Mouse (Mus musculus) forebrain, embryonic 14.5 days (tissue): ENCODE measurements around the gene Pm20d1. TPM values are rescaled to one million over a fixed set of nuclear protein-coding genes. Genes with fewer than 3 reads are reported as not detected.

ENCODE experiments used
- ATAC-seq: fragments of 200-750 bp; cut with Nextera tagmentation; 2 replicates; pipeline ENCODE4 v1.8.0; 2017; ENCODE audit warnings: mild to moderate bottlenecking, moderate library complexity
- DNase-seq: peaks from one replicate; pipeline ENCODE4 v3.0.0-alpha.2; 2015; ENCODE audit warnings: low spot score
- H3K27ac ChIP-seq: fragments of 300-500 bp; sonication (generic); 2 replicates; pipeline ENCODE4 v1.5.1; 2014; ENCODE audit warnings: low read depth, mild to moderate bottlenecking, control low read depth, low read length, moderate library complexity
- H3K27me3 ChIP-seq: fragments of 300-500 bp; sonication (generic); replicated peaks from 2 replicates; pipeline ENCODE4 v1.6.1; 2014; ENCODE audit warnings: low read length, control low read depth, mixed read lengths; ENCODE audit not compliant: control insufficient read depth, insufficient read depth
- H3K36me3 ChIP-seq: fragments of 300-500 bp; sonication (generic); 2 replicates; pipeline ENCODE4 v1.6.1; 2014; ENCODE audit warnings: low read length, control low read depth; ENCODE audit not compliant: control insufficient read depth, insufficient read depth
- H3K4me1 ChIP-seq: fragments of 300-500 bp; sonication (generic); 2 replicates; pipeline ENCODE4 v1.6.1; 2014; ENCODE audit warnings: antibody characterized with exemption, low read length, control low read depth; ENCODE audit not compliant: control insufficient read depth, insufficient read depth
- H3K4me2 ChIP-seq: fragments of 300-500 bp; sonication (generic); 2 replicates; pipeline ENCODE4 v1.6.1; 2014; ENCODE audit warnings: mild to moderate bottlenecking, control low read depth, low read length
- H3K4me3 ChIP-seq: fragments of 300-500 bp; sonication (generic); 2 replicates; pipeline ENCODE4 v1.5.1; 2014; ENCODE audit warnings: low read depth, low read length, control low read depth
- H3K9ac ChIP-seq: fragments of 300-500 bp; sonication (generic); 2 replicates; pipeline ENCODE4 v1.6.1; 2014; ENCODE audit warnings: mild to moderate bottlenecking, low read length, control low read depth, moderate library complexity
- H3K9me3 ChIP-seq: fragments of 300-500 bp; sonication (generic); replicated peaks from 2 replicates; pipeline ENCODE4 v1.6.1; 2016; ENCODE audit warnings: low read length, control low read depth, mixed read lengths; ENCODE audit not compliant: control insufficient read depth
- WGBS: fragments of 180-500 bp; shearing (Covaris S2); extraction: QIAGEN DNeasy Blood & Tissue Kit; methylation state at CpG from one replicate; pipeline ENCODE4 v1.1.7; 2014; 5-methylcytosine and 5-hydroxymethylcytosine counted together
- polyA plus RNA-seq: library from polyadenylated mRNA; unstranded; fragments of >200 nt; fragmentation: Nextera tagmentation; extraction: Ambion mirVana; gene quantifications from 2 replicates; pipeline ENCODE4 v1.2.1, GENCODE M21; 2014

The Pm20d1 gene
- 0.31 and 0.42 TPM in 2 replicates for polyA plus RNA-seq

DNA sequence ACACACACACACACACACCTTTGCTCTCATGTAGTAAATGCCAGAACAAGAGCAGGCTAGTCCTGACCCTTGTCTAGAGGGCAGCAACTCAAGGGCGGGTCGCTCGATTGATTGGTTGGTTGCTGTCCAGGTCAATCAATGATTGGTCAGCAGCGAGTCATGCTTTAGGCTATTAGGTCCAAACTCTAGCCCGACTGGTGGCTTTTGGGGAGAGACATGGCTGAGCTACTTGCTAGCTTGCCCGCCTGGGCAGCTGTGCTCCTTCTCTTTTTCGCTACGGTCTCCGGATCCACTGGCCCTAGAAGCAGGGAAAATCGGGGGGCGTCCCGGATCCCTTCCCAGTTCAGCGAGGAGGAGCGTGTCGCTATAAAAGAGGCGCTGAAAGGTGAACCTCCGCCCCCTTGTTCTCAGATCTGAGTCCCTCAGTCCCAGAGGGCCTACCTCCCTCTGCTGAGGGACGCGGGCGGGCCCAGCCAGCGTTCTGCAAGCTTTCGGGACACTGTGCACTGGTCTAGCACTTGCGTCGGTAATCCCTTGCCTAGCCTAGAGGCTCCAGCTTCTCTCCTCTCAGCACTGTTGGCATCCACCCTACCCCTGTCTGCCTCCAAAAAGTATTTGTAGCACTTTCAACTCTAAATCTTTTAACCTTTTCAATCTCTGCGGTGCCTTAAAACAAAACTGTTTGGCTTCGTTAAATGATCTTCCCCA lies at the start of gene Pm20d1:
Gene Pm20d1 (plus strand): TSS at position 180 of the 708 bp plus-strand sequence.
- no peaks in the 10 kb centered on the region for H3K36me3 ChIP-seq
- 7% methylated on average over 26 of the region's 26 CpGs for WGBS
- no peak within 1 kb of the TSS for H3K4me3 ChIP-seq
- no peak for ATAC-seq
- H3K4me2 ChIP-seq: peak within 1 kb of the TSS; percentile 44
- 0 out of 2 replicates have a peak within 1 kb of the TSS, but pooled peaks have one; percentile 29 for H3K9ac ChIP-seq
- peak; percentile 11 for DNase-seq
- H3K27me3 ChIP-seq: 0 out of 2 replicates have a peak, but pooled peaks cover 4% of the 10 kb centered on the region
- no peaks in the 10 kb centered on the region for H3K9me3 ChIP-seq
- H3K27ac ChIP-seq: no peak within 1 kb of the TSS
- H3K4me1 ChIP-seq: peaks cover 2% of the 10 kb centered on the region; the same call in 1 of the 2 replicates

DNA sequence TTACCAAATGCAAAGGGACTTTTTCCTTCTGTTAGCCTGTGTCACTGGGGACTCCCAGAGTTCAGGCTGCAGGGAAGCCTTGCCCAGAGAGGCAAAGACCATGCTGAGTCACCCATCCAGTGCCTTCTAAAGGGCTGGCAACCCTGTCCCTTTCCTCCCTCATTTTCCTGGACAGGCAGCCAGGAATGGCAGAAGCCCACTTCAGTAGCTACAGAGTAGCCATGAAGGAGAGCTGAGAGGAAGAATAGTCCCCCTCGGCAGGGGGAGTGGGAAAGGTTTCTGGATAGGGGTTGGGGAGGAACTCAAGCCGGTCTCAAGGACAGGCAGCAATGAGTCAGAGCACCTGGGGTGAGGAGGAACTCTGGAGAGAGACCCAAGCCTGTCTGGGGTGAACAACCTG lies 49.4 kb upstream of the Pm20d1 start:
- no peak overlapping the region for H3K4me2 ChIP-seq
- no peak overlapping the region for H3K4me3 ChIP-seq
- H3K27ac ChIP-seq: no peak overlapping the region
- no peak overlapping the region for H3K9ac ChIP-seq
- no peaks in the 10 kb centered on the region for H3K9me3 ChIP-seq
- H3K36me3 ChIP-seq: no peaks in the 10 kb centered on the region
- no peaks in the 10 kb centered on the region for H3K27me3 ChIP-seq
- WGBS: 63% methylated on average over 2 of the region's 2 CpGs
- no peak for DNase-seq
- ATAC-seq: no peak
- peaks cover 6% of the 10 kb centered on the region for H3K4me1 ChIP-seq

- no peak for DNase-seq
- H3K4me3 ChIP-seq: no peak overlapping the region
- H3K27me3 ChIP-seq: no peaks in the 10 kb centered on the region
- H3K27ac ChIP-seq: no peak overlapping the region
- H3K36me3 ChIP-seq: no peaks in the 10 kb centered on the region
- peaks cover 6% of the 10 kb centered on the region for H3K4me1 ChIP-seq
- H3K9ac ChIP-seq: no peak overlapping the region
- H3K4me2 ChIP-seq: no peak overlapping the region
- WGBS: 85% methylated on average over 2 of the region's 2 CpGs
- no peak for ATAC-seq
- no peaks in the 10 kb centered on the region for H3K9me3 ChIP-seq
These were observed 48.5 kb upstream of the Pm20d1 start for GRCm38 (mm10) chr1:131748636-131749035.

GRCm38 (mm10) chr1:131749706-131750545 lies 47.3 kb upstream of the Pm20d1 start:
- H3K9ac ChIP-seq: no peak overlapping the region
- no peaks in the 10 kb centered on the region for H3K36me3 ChIP-seq
- no peaks in the 10 kb centered on the region for H3K27me3 ChIP-seq
- DNase-seq (no peak), ATAC-seq (no peak)
- WGBS: 79% methylated on average over 15 of the region's 15 CpGs
- no peak overlapping the region for H3K4me2 ChIP-seq
- peaks cover 6% of the 10 kb centered on the region for H3K4me1 ChIP-seq
- no peaks in the 10 kb centered on the region for H3K9me3 ChIP-seq
- H3K4me3 ChIP-seq: no peak overlapping the region
- H3K27ac ChIP-seq: no peak overlapping the region

GRCm38 (mm10) chr1:131751181-131751890 lies 45.8 kb upstream of the Pm20d1 start:
- Histone ChIP-seq H3K9ac (no peak overlapping the region), H3K9me3 (no peaks in the 10 kb centered on the region), H3K4me3 (no peak overlapping the region), H3K4me1 (peaks cover 6% of the 10 kb centered on the region), H3K27ac (peak overlapping the region; percentile 55; the same call in 1 of the 2 replicates), H3K4me2 (no peak overlapping the region), H3K36me3 (no peaks in the 10 kb centered on the region), H3K27me3 (no peaks in the 10 kb centered on the region)
- ATAC-seq: no peak
- DNase-seq: peak; percentile 25
- 69% methylated on average over 3 of the region's 3 CpGs for WGBS

- H3K27me3 ChIP-seq: no peaks in the 10 kb centered on the region
- WGBS: 45% methylated on average over 10 of the region's 10 CpGs
- no peak overlapping the region for H3K4me3 ChIP-seq
- peak; percentile 63 for DNase-seq
- no peaks in the 10 kb centered on the region for H3K36me3 ChIP-seq
- ATAC-seq: peak; percentile 68
- no peaks in the 10 kb centered on the region for H3K9me3 ChIP-seq
- H3K9ac ChIP-seq: no peak overlapping the region
- peak overlapping the region; percentile 55; the same call in 1 of the 2 replicates for H3K27ac ChIP-seq
- no peak overlapping the region for H3K4me2 ChIP-seq
- peaks cover 6% of the 10 kb centered on the region for H3K4me1 ChIP-seq
These were observed 45.3 kb upstream of the Pm20d1 start for GRCm38 (mm10) chr1:131751891-131752311.

- ATAC-seq (no peak), DNase-seq (no peak)
- no peak overlapping the region for H3K27ac ChIP-seq
- H3K4me1 ChIP-seq: peaks cover 6% of the 10 kb centered on the region
- H3K9ac ChIP-seq: no peak overlapping the region
- no peak overlapping the region for H3K4me3 ChIP-seq
- H3K4me2 ChIP-seq: no peak overlapping the region
- no peaks in the 10 kb centered on the region for H3K27me3 ChIP-seq
- 81% methylated on average over 3 of the region's 3 CpGs for WGBS
- H3K36me3 ChIP-seq: no peaks in the 10 kb centered on the region
- no peaks in the 10 kb centered on the region for H3K9me3 ChIP-seq
These were observed 42.9 kb upstream of the Pm20d1 start for GRCm38 (mm10) chr1:131754212-131754829.

- no peaks in the 10 kb centered on the region for H3K9me3 ChIP-seq
- no peak overlapping the region for H3K27ac ChIP-seq
- DNase-seq: no peak
- ATAC-seq: no peak
- H3K36me3 ChIP-seq: no peaks in the 10 kb centered on the region
- no peak overlapping the region for H3K4me3 ChIP-seq
- no peak overlapping the region for H3K9ac ChIP-seq
- 96% methylated on average over 4 of the region's 4 CpGs for WGBS
- H3K4me1 ChIP-seq: peaks cover 6% of the 10 kb centered on the region
- H3K27me3 ChIP-seq: no peaks in the 10 kb centered on the region
- H3K4me2 ChIP-seq: no peak overlapping the region
These were observed 42.3 kb upstream of the Pm20d1 start for GRCm38 (mm10) chr1:131754916-131755315.
